Mouse (Mus musculus): ENCODE data around the gene Tmem140.

Gene Tmem140

DNA sequence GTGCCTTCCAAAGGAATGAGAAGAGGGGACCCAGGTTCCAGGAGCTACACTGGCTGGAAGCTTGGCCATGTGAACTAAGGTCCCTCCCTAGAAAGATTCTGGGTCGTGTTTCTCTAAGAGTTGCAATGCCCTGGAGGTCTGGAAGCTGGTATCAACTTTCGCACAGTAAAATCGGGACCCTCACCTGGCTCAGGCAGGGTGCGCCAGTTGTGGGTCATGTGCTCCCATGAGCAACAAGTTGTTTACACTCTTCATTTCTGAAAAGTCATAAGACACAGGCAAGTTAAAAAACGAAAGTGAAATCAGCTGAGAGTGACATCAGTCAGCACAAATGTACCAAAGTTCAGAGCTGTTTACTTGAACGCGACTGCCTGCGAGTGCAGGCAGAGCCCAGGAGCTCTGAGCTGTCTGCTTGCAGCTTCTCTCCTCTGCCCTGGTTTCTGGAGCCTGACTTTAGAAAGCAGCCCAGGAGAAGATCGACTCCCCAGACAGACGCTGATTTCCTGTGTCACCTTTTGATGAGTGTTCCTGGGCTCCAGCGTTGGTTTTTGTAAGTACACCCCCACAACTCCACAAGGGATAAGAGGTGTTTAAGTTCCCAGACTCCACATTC, at the start of gene Tmem140:
Gene Tmem140 (plus strand): TSS at position 356 of the 613 bp plus-strand sequence.
- in situ Hi-C loops (cut with MseI, MboI), result no loop called here

DNA sequence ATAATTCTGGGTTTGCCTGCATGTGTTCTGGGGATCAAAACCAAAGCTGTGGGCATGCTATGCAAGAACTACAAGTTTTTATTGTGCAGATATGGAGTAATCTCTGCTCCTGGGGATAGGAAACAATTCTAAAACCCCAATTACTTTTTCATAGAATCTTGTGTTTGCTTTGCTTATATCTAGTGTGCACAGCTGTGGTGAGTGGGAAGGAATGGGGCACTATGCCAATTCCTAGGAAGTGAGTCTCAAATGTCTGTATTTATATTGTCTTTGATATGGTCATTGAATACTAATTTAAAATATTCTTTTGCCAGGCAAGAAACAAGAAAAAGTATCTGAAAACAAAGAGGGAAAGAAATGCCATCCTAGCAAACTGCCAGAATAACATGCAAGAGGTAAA, 38.5 kb upstream of the Tmem140 start:
- in situ Hi-C loops (cut with MseI, MboI), result no loop called here

DNA sequence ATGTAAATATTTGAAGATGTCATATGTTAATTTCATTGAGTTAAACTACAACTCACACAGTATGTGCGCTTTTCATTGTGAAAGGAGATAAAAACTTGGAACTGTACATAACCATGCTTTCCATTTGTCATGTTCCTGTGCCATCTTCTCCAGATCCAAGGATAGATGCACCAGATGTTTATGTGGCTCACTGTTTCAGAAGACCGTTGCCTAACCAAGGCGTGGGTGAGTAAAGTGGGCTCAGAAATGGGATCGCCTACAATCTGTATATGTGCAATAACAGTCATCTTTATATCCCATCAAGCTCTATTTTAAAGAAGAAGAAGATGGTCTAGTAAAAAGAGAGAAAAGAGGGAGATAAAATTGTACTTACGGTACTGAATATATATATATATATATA, 30.6 kb upstream of the Tmem140 start:
- in situ Hi-C loops (cut with MseI, MboI), result no loop called here

DNA sequence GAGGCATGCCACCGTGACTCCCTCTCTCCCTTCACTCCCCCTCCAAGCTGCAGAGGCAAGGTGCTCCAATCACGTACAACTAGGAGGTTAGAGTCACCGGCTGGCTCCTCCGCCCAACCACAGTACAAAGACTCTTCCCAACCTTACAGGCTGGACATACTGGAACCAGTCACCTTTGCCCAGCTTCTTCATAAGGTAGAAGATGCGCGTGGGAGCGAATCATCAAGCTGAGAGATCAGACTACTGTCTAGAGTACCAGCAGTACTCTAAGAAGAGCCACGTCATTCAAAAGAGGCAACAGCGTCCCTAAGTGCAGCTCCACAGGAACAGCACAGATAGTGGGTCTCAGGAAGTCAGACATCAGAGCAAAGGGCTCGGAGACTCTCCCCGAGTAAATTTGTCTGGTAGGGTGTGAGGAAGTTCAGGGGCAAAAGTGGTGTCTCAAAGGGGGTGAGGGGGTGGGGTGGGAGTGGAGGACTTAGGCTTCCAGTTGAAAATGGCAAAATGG, 1.3 kb upstream of the Tmem140 start:
- in situ Hi-C loops (cut with MseI, MboI), result no loop called here

DNA sequence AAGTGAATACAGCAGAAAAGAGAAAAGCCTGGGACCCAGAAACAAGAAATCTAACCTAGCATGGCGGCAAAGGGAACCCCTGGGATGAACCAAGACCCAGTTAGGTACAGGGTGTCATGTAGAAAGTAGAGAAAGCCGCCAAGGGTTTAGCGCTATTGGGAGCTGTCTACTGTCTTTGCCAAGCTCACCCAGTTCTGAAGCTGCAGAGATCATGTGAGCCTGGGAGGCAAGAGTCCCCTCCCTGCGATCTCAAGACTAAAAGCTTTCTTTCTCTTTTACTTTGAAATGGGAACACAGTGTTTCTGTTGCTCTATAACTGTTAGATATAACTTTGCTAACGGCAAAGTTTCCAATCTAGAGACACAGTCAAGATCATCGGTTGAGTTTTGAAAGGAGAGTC, 565 bp upstream of the Tmem140 start:
- in situ Hi-C loops (cut with MseI, MboI), result no loop called here

DNA sequence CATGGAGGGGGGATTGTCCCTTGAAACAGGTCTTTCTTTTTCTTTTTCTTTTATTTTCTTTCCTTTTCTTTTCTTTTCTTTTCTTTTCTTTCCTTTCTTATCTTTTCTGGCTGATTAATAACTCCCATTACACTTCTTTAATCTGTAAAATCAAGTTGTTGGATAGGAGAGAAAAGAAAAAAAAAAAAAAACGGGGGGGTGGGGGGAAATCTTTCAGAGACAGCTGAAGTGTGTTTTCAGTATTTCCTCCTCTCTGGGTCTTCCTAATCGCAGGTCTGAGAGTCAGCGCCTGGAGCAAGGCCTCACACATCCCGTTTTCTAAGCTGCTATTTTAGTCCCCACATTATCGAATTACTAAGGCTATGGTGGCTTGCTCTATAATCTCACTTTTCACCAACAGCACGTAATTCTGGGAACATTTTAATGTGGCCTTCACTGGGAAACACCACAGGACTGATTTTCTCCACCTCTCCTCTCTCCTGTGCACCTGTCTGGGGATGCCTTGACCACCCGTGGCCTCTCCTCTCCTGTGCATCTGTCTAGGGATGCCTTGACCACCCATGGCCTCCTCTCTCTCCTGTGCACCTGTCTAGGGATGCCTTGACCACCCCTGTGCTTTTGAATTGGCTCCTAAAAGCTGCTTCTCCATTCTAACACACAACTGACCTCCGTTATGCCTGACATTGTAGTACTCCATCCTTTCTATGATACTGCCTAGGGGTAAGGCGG, 1.0 kb downstream of the Tmem140 start:
- in situ Hi-C loops (cut with MseI, MboI), result no loop called here

DNA sequence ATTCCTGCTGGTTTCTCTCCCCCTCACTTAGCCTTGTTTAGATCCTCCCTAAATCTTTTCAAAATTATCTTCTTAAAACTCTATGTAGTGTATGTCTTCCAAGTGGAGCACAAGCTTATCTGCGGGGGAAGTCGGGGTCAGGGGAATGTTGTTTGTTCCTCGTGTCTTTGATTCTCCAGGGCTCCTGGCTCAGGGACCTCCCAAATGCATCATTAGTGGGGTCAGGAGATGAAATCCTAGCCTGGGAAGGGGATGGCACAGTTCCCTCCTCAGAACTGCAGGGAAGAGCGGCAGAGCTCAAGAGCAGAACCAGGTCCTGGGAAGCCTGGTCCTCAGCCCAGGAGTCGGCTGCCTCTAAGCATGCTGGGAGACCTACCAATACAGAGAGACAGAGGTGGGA, 2.3 kb downstream of the Tmem140 start:
- in situ Hi-C loops (cut with MseI, MboI), result no loop called here

DNA sequence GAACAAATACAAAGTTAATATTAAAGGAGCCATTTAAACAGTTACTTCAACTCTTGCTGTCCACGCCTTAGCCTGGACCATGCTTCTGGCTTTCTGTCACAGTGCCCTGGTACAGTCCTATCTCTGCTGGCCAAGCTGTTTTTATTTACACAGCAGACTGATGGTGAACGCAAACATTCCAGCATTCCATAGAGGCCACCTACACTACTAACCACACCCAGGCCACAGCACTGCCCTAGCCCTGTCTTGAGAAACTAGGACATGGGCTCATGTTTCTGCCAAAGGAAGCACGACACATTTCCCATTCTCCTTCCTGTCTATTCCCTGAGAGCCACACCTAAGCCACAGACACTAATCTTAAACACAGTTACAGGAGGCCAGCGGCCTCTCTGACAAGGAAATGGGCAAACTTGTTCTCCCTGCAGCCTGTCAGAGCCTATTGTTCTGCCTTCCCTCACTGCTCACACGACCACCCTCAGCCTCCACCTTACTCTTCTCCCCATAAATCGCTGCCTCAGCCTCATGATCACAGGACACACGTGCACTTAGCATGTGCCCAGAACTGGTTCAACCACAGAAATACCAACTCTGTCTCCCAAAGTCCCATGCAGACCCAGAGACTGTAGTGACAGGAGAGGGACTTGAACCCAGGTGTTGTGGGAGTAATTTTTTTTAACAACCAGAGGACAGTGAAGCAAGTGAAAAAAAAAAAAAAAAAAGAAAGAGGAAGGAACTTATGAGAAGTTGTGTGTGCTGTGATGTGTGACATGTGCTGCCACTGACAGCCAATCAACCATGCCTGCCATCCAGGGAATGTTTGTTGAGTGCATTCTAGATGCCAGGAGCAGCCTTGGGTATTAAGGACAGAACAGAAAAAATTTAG, 3.0 kb downstream of the Tmem140 start:
- in situ Hi-C loops (cut with MseI, MboI), result no loop called here

DNA sequence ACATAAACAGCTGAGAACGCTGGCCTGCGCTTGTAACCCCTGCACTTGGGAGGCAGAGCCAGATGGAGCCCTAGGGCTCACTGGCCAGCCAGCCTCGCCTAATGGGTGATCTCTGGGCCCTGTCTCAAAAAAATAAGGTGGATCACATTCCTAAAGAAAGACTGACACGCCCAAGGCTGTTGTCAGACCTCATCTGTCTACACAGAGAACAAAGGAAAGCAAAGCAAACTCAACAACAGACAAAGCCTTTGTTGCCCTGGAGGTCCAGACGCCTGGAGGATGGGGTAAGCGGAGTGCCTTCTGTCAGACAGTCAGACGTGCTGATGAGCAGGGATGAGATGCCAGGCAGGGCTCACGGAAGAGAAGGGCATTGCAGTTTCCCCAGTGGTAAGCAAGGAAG, 3.8 kb downstream of the Tmem140 start:
- in situ Hi-C loops (cut with MseI, MboI), result no loop called here

DNA sequence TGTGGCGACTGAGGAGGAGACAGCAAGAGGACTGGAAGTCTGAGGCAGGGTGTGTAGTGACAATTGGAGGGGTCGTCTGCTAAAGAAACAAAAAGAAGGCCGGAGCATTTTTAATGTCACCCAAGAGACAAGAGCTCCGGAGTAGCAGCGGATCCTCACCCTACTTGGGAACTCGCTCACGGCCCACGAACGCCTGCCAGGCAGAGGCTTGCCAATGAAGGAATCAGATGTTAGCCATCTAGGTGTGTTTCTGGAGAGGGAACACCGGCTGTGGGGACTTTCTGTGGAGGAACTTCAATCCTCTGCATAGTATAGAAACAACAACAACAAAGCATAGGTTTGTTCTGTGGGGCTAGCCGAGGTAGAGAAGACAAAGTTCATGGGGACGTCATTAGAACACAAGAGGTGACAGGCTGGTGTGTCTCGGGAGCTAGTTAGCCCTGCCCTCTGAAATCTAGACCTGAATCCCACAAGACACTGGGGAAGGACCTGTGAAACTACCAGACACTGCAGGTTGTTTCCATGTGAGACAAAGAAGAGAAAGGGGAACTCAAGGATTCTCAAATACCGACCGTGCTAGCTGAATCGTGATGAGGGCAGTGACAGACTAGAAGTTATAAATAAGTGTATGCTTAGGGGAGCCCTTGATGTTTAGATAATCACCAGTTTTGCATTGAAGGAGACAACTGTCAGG, 4.5 kb downstream of the Tmem140 start:
- in situ Hi-C loops (cut with MseI, MboI), result no loop called here

DNA sequence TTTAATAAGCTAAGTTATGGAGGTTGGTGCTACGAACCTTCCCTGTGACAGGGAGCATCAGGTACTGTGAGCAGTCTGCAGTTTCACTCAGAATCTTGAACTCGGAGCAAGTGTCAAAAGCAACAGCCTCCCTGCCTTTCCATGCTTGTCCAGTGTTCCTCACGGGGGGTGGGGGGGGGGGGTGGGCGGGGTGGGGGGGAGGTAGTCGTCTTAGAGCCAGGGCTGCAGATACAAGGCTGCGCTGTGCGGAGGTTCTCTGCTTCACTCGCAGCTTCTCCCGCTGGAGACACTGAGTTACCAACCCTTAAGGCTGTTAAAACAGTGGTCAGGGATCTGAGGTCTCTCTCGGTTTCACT, 5.0 kb downstream of the Tmem140 start:
- in situ Hi-C loops (cut with MseI, MboI), result no loop called here

DNA sequence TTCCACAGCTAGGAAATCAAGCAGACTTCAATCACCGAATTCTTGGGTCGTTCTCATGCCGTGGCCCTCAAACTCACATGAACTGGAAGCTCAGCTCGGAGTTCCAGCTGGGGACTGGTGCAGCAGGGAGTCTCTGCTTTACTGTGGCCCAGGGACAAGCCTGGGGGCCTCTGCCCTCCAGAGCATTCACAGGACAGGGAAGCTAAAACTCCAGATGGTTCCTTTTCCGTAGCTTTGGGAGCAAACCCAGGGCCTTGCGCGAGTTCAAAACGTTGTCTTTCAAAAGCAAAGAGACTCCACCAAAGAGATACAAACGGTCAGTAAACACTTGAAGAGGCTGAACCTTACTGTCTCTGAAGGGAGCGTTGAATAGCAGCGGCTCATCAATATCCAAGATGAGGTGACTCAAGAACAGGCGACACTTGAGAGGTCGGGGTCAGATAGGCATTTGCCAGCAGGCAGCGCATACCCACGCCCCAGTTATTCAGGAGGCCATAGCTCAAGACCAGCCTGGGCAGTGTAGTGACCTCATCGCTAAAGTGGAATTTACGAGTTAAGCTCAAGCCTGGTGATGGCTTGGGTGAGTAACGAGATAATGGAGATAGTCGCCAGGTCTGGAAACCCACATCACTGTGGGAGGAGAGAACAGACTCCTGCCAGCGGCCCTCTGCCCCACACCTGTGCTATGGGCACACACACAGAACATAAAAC, 5.7 kb downstream of the Tmem140 start:
- in situ Hi-C loops (cut with MseI, MboI), result no loop called here

DNA sequence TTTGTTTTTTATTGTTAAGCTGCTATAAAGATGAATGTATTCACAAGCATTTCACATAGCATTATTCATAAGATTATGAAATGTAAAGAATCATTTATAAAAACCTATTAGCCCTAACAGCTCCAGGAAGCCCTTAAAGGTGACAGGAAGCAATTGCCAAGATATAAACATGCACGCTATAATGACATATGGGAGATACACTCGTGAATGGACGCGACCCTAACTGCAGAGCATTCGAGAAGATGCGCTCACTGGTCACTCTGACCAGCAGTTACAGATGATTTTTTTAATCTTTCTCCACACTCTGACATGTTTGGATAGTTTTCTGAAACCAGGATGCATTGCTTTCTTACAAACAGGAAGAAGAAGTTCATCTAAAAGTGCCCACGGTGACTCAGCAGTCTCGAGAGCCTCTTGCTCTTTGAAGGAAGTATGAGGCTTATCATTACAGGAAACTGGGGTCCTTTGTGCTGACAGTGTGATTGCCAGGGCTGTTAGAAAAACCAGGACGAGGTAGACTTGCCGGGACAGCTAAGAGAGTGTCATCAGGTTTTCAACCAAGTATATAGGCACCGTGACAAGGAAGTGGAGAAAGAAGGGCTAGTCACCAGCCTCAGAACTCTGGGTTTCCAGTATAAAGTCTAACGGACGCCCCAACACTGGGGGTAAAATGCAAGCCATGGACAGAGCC, 6.4 kb downstream of the Tmem140 start:
- in situ Hi-C loops (cut with MseI, MboI), result no loop called here

DNA sequence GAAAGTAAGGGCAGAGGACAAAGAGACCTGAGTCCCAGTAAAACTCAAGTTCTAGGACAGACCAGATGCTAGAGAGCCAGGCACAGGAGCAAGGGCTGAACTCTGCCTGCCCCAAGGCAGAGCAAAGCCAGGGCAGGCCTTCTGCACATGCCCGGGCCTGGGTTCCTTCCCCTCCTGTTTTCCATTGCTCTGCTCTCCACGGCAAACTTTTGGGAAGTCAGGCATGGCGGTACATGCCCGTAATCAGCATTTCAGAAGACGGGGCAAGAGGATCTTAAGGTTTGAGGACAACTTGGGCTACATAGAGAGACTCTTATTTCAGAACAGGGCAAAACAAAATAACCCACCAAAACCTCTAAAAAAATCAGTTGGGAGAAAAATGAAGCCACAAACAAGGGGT, 7.2 kb downstream of the Tmem140 start:
- in situ Hi-C loops (cut with MseI, MboI), result no loop called here

DNA sequence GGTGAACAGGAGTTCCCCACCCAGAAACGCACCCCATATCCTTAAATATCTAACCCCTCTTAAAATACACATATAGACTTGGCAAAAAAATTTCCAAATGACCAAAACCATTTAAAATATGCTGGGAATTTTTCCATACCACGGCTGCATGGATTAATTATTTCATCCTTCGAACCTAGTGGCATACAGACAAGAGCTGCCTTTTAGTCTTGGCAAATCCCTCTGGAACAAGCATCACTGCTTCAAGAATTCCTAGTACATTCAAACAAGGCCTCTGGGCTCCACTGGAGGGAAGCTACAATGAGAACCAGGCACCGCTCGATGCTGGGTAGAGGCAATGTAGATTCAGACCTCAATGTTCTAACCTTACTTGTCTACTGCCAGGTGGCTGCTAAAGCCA, 7.8 kb downstream of the Tmem140 start:
- in situ Hi-C loops (cut with MseI, MboI), result no loop called here

DNA sequence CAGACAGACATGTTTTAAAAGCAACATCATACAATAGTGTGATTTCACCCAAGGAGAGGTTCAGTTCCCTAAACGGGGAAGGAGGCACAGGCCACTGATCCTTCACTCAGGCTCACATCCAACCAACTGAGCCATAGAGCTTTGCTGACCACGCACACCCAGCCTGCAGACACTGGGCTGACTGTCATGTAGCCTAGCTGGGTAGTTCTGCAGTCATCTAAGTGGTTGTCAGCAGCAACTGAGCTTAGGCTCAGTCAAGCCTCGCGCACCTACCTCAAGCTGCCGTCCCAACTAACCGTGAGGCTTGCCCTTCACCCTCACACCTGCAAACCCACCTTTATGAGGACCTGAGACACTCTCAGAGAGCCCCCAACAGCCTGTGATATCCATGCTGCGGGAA, 9.0 kb downstream of the Tmem140 start:
- in situ Hi-C loops (cut with MseI, MboI), result no loop called here

DNA sequence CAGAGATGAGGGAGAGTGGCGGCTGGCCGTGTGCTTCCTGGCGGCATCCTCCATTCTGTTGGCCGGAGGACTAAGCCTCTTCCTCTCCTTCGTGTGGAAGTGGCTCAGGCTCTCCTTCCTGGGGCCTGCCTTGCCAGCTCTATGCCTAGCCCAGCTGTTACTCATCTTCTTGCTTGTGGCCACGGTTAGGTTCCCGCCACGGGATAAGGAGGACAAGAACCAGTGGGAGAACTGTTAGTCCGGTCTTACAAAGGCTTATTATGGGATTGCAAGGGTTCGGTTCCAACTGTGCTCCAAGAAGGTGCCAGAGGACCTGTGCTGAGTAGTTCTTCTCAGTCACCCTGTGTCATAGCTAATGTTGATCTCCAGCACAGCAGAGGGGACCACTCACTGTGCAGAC, 9.9 kb downstream of the Tmem140 start:
- in situ Hi-C loops (cut with MseI, MboI), result no loop called here

DNA sequence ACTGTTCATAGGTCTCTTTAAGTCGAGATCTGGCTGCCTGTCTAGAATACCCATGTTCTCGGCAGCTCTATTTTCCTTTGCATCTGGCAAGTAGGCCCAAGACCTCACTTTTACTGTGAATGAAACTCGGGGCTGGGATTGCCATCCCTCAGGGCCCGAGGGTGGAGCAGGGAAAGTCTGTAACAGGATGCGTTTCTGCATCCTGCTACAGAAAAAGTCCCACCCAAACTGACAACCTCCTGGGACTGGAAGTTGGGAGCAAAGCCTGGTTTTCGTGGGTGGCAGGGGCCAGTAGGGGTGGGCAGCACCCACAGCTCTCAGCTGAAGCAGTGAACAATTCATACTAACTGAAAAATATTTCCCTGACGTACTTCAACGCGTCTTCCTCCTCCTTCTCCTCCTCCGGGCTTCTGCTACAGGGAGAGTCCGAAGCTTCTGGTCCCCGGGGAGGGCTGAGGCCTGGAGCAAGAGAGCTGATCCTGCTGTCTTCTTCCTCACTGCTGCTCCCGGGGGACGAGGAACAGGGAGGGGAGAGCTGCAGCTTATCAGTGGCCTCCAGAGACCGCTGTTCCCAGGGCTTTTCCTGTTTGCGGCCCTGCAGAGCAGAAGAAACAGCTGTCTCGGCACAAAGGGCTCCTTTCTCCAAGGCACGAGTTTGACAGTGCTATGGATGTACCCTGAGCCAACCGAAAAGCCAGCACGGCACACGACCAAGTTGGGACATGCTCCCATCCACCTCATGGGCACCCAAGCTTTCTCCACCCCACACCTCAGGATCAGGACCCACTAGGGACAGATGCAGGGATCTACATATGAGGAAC, 11.4 kb downstream of the Tmem140 start:
- in situ Hi-C loops (cut with MseI, MboI), result no loop called here

DNA sequence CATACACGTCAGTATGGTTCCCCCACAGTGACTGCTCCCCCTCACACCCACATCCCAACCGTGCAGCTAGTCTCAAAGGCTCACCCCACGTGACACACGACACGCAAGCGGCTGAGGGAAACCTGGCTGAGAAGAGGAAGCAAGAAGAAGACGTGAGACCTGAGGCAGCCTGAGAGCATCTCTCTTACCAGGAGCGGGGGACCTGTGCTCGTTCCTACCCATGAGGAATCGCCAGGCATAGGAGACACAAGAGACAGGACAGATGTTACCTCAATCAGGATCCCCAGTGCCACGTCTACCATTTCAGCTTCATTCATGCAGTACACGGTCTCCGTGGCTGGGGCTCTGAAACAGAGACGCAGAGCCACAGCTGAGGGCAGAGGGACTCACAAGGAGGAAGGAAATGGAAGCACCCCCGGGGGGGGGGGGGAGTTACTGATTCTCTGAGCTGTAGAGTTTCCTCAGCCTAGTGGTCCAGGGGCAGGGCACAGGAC, 12.4 kb downstream of the Tmem140 start:
- in situ Hi-C loops (cut with MseI, MboI), result no loop called here
